Mouse (Mus musculus) testis, adult 2 months (tissue): Measurements from ENCODE around the gene Trak2.

Experiments
- CTCF ChIP-seq: fragments of 200-500 bp; IDR thresholded peaks from 2 replicates; pipeline ENCODE4 v1.5.1; 2012; ENCODE audit warnings: low read depth, mild to moderate bottlenecking, inconsistent platforms, low read length, moderate library complexity; ENCODE audit not compliant: control insufficient read depth, insufficient read depth, insufficient replicate concordance
- POLR2A ChIP-seq: fragments of 200-500 bp; IDR thresholded peaks from 2 replicates; pipeline ENCODE4 v1.6.1; 2012; ENCODE audit warnings: low read depth, mild to moderate bottlenecking, inconsistent platforms, low read length, moderate library complexity; ENCODE audit not compliant: control insufficient read depth

DNA sequence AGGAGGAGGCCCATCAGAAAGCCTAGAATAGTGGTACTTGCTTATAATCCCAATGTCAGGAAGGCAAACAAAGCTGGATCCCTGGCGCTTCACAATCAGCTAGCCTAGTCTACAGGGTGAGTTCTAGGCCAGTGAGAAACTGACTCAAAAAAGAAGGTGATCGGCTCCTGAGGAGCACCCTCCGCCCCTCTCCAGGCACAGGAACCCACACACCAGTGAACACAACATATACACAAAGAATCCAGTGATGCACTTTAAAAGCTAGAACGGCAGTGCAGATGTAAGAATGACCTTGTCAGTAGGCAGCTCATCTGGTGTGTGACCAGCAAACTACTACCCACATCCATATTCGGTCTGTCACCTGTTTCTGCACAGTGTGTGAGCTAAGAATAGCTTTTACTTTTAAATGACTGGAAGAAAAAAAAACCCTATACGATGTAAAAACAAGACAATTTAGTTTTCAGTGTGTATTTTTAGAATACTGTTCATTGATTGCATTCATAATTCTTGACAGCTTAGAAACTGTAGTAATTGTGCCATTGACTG is 23.6 kb downstream of the Trak2 start:
- TF ChIP-seq CTCF (no peak), POLR2A (no peak)
